ENCODE assay signal across 8 mouse cellular contexts in genomic region chr11:22560503-22561328, GRCm38 (mm10). TPM values are rescaled to one million over a fixed set of nuclear protein-coding genes. Genes with fewer than 3 reads are reported as not detected.
A peak's percentile ranks its signal among the peaks of the same experiment; 100 is the strongest.
DNase-seq lines count a peak whose midpoint lies in the region; ATAC-seq and TF ChIP-seq lines count a peak whose summit lies in the region.

No protein-coding gene starts in this region.

- DNase-seq in cerebellum, adult 11 months: peak; percentile 27
- peak; percentile 81 for DNase-seq in kidney, postnatal 10 days
- peak; percentile 87 for DNase-seq in lung, embryonic 14.5 days
- peak; percentile 90 to 92 for DNase-seq in right cerebral cortex, adult 2 months (ENCODE audit: low spot score in 2 of 2)
- DNase-seq in spleen, postnatal 36 days (ENCODE audit: low spot score in 2 of 2): no peak

- H3K9me3 ChIP-seq in embryonic facial prominence, embryonic 15.5 days (replicated peaks): no peaks in the 10 kb centered on the region
- no peaks in the 10 kb centered on the region for H3K9me3 ChIP-seq in heart, embryonic 14.5 days (ENCODE audit: control insufficient read depth, low read length)
- no peaks in the 10 kb centered on the region for H3K9me3 ChIP-seq in lung, embryonic 14.5 days (ENCODE audit: low read depth, low read length)

- TF ChIP-seq CTCF in lung, embryonic 14.5 days (IDR thresholded peaks at IDR 0.05; ENCODE audit: low read depth): no peak

- H3K4me3 ChIP-seq in embryonic facial prominence, embryonic 15.5 days (replicated peaks): no peak overlapping the region
- no peak overlapping the region for H3K4me3 ChIP-seq in heart, embryonic 14.5 days (ENCODE audit: control insufficient read depth in 1 of 2, insufficient read depth in 1 of 2, low read depth in 1 of 2, low read length in 2 of 2)
- H3K4me3 ChIP-seq in lung, embryonic 14.5 days (ENCODE audit: low read depth, low read length): no peak overlapping the region

- no peak overlapping the region for H3K9ac ChIP-seq in embryonic facial prominence, embryonic 15.5 days
- H3K9ac ChIP-seq in heart, embryonic 14.5 days (ENCODE audit: low read length): peak overlapping the region; percentile 30
- no peak overlapping the region for H3K9ac ChIP-seq in lung, embryonic 14.5 days

- WGBS in embryonic facial prominence, embryonic 15.5 days: 29% methylated on average over 6 of the region's 6 CpGs
- 33% methylated on average over 6 of the region's 6 CpGs for WGBS in heart, embryonic 14.5 days
- 29% methylated on average over 6 of the region's 6 CpGs for whole genome bisulfite sequencing in lung, embryonic 14.5 days

- peak overlapping the region; percentile 60 for H3K27ac ChIP-seq in embryonic facial prominence, embryonic 15.5 days (replicated peaks)
- no peak overlapping the region for H3K27ac ChIP-seq in heart, embryonic 14.5 days (replicated peaks in 1 of 2; ENCODE audit: control insufficient read depth in 1 of 2, insufficient read depth in 1 of 2, low read depth in 2 of 2, low read length in 2 of 2)
- H3K27ac ChIP-seq in lung, embryonic 14.5 days (ENCODE audit: low read depth): peak overlapping the region; percentile 22; the same call in 1 of the 2 replicates

- H3K27me3 ChIP-seq in embryonic facial prominence, embryonic 15.5 days: no peaks in the 10 kb centered on the region
- H3K27me3 ChIP-seq in heart, embryonic 14.5 days (ENCODE audit: control insufficient read depth, insufficient read depth, low read length): no peaks in the 10 kb centered on the region
- H3K27me3 ChIP-seq in lung, embryonic 14.5 days (ENCODE audit: insufficient read depth, low read length): no peaks in the 10 kb centered on the region

- no peak overlapping the region for H3K4me2 ChIP-seq in embryonic facial prominence, embryonic 15.5 days (replicated peaks)
- peak overlapping the region; percentile 18; the same call in 1 of the 2 replicates for H3K4me2 ChIP-seq in heart, embryonic 14.5 days (ENCODE audit: low read length)
- H3K4me2 ChIP-seq in lung, embryonic 14.5 days: no peak overlapping the region

- no peaks in the 10 kb centered on the region for H3K36me3 ChIP-seq in embryonic facial prominence, embryonic 15.5 days
- no peaks in the 10 kb centered on the region for H3K36me3 ChIP-seq in heart, embryonic 14.5 days (ENCODE audit: control insufficient read depth, insufficient read depth, low read length)
- H3K36me3 ChIP-seq in lung, embryonic 14.5 days (ENCODE audit: insufficient read depth): no peaks in the 10 kb centered on the region

- no peak for ATAC-seq in cerebellum, adult (ENCODE audit: insufficient number of reproducible peaks, low FRiP score, low TSS enrichment)
- ATAC-seq in embryonic facial prominence, embryonic 15.5 days (ENCODE audit: insufficient number of reproducible peaks, low FRiP score, low TSS enrichment, low read depth): 0 out of 2 replicates have a peak, but pooled peaks have one; percentile 65
- no peak for ATAC-seq in heart, embryonic 14.5 days (ENCODE audit: insufficient number of reproducible peaks, insufficient read depth, low FRiP score, low read depth)
- ATAC-seq in lung, embryonic 14.5 days (ENCODE audit: insufficient read depth): peak; percentile 92

- H3K4me1 ChIP-seq in embryonic facial prominence, embryonic 15.5 days: peaks cover 22% of the 10 kb centered on the region
- H3K4me1 ChIP-seq in heart, embryonic 14.5 days (ENCODE audit: control insufficient read depth in 2 of 2, insufficient read depth in 2 of 2, low read length in 2 of 2): peaks cover 2 to 11% of the 10 kb centered on the region in 2 experiments; a peak in 3 of 4 replicates
- H3K4me1 ChIP-seq in lung, embryonic 14.5 days (ENCODE audit: insufficient read depth): no peaks in the 10 kb centered on the region; the same call in 1 of the 2 replicates

RNA-seq across cellular contexts. Expression of gene Tmem17, which starts 48.8 kb away (rescaled TPM):
- polyA plus RNA-seq in embryonic facial prominence, embryonic 15.5 days (2015; fragmentation: Nextera tagmentation; extraction: Ambion mirVana): 14.5 and 15.6 TPM in 2 replicates
- polyA plus RNA-seq in heart, embryonic 14.5 days (2014; fragmentation: Nextera tagmentation; extraction: Ambion mirVana): 10.3 and 11.0 TPM in 2 replicates
- 16.0 and 17.9 TPM in 2 replicates for polyA plus RNA-seq in lung, embryonic 14.5 days (2014; fragmentation: Nextera tagmentation; extraction: Ambion mirVana)

Comparison
In these comparisons a context has a peak if more than half of its experiments do, and no peak if none do; other contexts are left out.
1. DNase-seq: peak in cerebellum, adult 11 months (single experiment), kidney, postnatal 10 days (single experiment), lung, embryonic 14.5 days (single experiment) and right cerebral cortex, adult 2 months (2 of 2); none in spleen, postnatal 36 days (0 of 2).
2. ATAC-seq: peak in embryonic facial prominence, embryonic 15.5 days (single experiment) and lung, embryonic 14.5 days (single experiment); none in cerebellum, adult (single experiment) and heart, embryonic 14.5 days (single experiment).
3. H3K27ac ChIP-seq: peak in embryonic facial prominence, embryonic 15.5 days (single experiment) and lung, embryonic 14.5 days (single experiment); none in heart, embryonic 14.5 days (0 of 2).